Mouse (Mus musculus) MEL (cell line): Measurements from ENCODE around the gene Il6.

Experiments used
- ELF1 ChIP-seq: IDR thresholded peaks from 2 replicates; pipeline ENCODE4 v1.6.1; 2014; ENCODE audit warnings: low read depth, mild to moderate bottlenecking, inconsistent platforms, low read length, improper control_type of control experiment, moderate library complexity
- POLR2A ChIP-seq, 2 experiments: IDR thresholded peaks; 2 replicates each; pipeline ENCODE4 v1.6.1; 2011 to 2012; ENCODE audit warnings: low read length in 2 of 2, mild to moderate bottlenecking in 2 of 2, control low read depth in 1 of 2, improper control_type of control experiment in 1 of 2, low read depth in 1 of 2, moderate library complexity in 1 of 2; ENCODE audit not compliant: control insufficient read depth in 1 of 2, insufficient read depth in 1 of 2, poor library complexity in 1 of 2

DNA sequence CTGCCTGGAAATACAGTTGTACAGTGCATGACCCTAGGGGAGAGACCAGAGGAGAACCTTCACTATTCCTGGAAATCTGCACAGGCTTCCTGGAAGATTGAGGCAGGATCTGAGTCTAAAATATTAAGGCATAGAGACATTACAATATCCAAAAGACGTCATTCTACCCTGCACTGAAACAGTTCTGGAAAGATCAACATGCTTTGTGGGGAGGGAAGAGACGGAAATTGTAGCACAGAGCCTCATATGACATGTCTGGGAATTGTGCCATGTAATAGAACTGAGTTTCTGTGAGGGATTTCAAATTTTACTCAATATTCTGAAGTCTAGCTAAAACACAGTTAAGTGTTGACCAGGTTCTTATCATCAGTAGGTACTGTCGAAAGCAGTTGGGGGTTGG, 12.0 kb upstream of the Il6 start:
- no peak for TF ChIP-seq ELF1
- no peak for TF ChIP-seq POLR2A (IDR thresholded peaks at IDR 0.05; ENCODE audit: control insufficient read depth in 1 of 2, insufficient read depth in 1 of 2, low read depth in 1 of 2, low read length in 2 of 2, poor library complexity in 1 of 2)
